Mouse (Mus musculus): ENCODE measurements around the gene Gm49373.

- TF ChIP-seq CTCF (IDR thresholded peaks at IDR 0.05) (no peak), EP300 (IDR thresholded peaks at IDR 0.05; ENCODE audit: insufficient read depth, low read depth, low read length) (no peak)
Measured at GRCm38 (mm10) chr9:21095958-21096357, 23.1 kb upstream of the Gm49373 start.

Data from heart, adult 2 months (tissue).